Mouse (Mus musculus) leukemia stem cell, adult 10-12 weeks (primary cell): ENCODE results near the gene Zfp263. TPM values are rescaled to one million over a fixed set of nuclear protein-coding genes. Genes with fewer than 3 reads are reported as not detected.

Experiments used
- polyA plus RNA-seq: library from polyadenylated mRNA; stranded (reverse); fragments of >175 nt; gene quantifications from 2 replicates; pipeline ENCODE4 v1.2.3, GENCODE M21; 2012; ENCODE audit warnings: low replicate concordance

Zfp263 gene
- polyA plus RNA-seq: 17.2 and 22.9 TPM in 2 replicates

DNA sequence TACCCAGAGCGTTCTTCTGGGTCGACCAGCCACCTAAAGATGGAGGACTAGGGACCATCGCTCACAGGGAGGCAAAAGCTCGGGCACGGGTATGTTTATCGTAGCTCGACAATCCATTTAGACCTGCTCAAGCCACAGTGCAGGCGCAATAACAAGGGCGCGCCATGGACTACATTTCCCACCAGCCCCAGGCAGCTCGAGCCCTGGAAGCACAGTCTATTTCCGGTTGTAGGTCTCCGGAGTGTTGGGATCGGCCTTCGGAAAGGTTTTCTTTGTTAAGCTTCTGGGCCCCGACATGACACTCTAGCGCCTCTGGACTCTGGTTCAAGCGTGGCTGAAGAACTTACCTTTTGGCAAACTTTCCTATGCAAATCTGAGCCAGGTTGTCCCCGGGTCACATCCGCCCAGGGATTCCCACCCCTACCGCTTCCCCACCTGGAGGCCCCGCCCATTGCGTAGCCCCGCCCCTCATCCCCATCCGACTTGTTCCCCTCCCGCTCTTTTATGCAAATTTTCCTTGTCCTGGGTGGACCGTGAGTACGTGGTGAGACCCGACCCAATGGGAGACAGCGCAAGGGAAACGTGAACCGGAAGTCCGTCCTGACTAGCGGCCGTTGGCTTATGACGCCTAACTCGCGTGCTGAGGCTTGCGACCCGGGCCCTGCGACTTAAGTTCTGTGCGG is at the start of gene Zfp263:
TSS of gene Zfp263 (plus strand) at position 591 of the 683 bp plus-strand sequence.

GRCm38 (mm10) chr16:3717980-3718379 is 25.9 kb upstream of the Zfp263 start, which contains the start of gene Mefv:
Mefv (minus strand) TSS chr16:3718097.

Other genes starting within 250 kb of the Zfp263 start
- 0.25 TPM in 1 of 2 replicates, not detected in the other for gene Olfr161, start 153.1 kb upstream of the Zfp263 start, polyA plus RNA-seq
- gene Mefv, start 26.0 kb upstream of the Zfp263 start, polyA plus RNA-seq: 0.50 and 0.65 TPM in 2 replicates
- 0.02 TPM in 1 of 2 replicates, not detected in the other for gene Olfr15, start 86.8 kb downstream of the Zfp263 start, polyA plus RNA-seq
- 0.16 and 0.18 TPM in 2 replicates for gene Zfp174, start 103.2 kb downstream of the Zfp263 start, polyA plus RNA-seq
- gene Naa60, start 128.3 kb downstream of the Zfp263 start, polyA plus RNA-seq: 21.8 and 50.6 TPM in 2 replicates
- gene Zfp597, start 140.5 kb downstream of the Zfp263 start, polyA plus RNA-seq: 5.6 and 6.4 TPM in 2 replicates
- not detected in 2 replicates for gene Gm20695, start 140.6 kb downstream of the Zfp263 start, polyA plus RNA-seq
- gene 1700037C18Rik, start 164.6 kb downstream of the Zfp263 start, polyA plus RNA-seq: 23.8 and 28.9 TPM in 2 replicates
- 14.0 and 40.7 TPM in 2 replicates for gene Cluap1, start 164.7 kb downstream of the Zfp263 start, polyA plus RNA-seq
- gene Nlrc3, start 232.5 kb downstream of the Zfp263 start, polyA plus RNA-seq: 0.25 and 0.74 TPM in 2 replicates